Mouse (Mus musculus) limb, embryonic 11.5 days (tissue): ENCODE data around the gene Rab3il1. TPM values are rescaled to one million over a fixed set of nuclear protein-coding genes. Genes with fewer than 3 reads are reported as not detected.
A peak's percentile ranks its signal among the peaks of the same experiment; 100 is the strongest.

Experiments used
- ATAC-seq: fragments of 200-750 bp; cut with Nextera tagmentation; 2 replicates; pipeline ENCODE4 v1.8.0; 2017; ENCODE audit warnings: low read depth; ENCODE audit not compliant: insufficient number of reproducible peaks, low FRiP score, low TSS enrichment
- DNase-seq: peaks from one replicate; pipeline ENCODE4 v3.0.0-alpha.2; 2015; ENCODE audit warnings: low spot score
- H3K27ac ChIP-seq: fragments of 300-500 bp; sonication (generic); replicated peaks from 2 replicates; pipeline ENCODE4 v1.5.1; 2014; ENCODE audit warnings: low read depth, mild to moderate bottlenecking, low read length
- H3K27me3 ChIP-seq: fragments of 300-500 bp; sonication (generic); 2 replicates; pipeline ENCODE4 v1.6.1; 2014; ENCODE audit warnings: mild to moderate bottlenecking, low read length, mixed read lengths; ENCODE audit not compliant: control insufficient read depth, insufficient read depth
- H3K36me3 ChIP-seq: fragments of 300-500 bp; sonication (generic); 2 replicates; pipeline ENCODE4 v1.6.1; 2014; ENCODE audit warnings: mild to moderate bottlenecking, low read length, moderate library complexity, mixed read lengths; ENCODE audit not compliant: control insufficient read depth, insufficient read depth
- H3K4me1 ChIP-seq: fragments of 300-500 bp; sonication (generic); 2 replicates; pipeline ENCODE4 v1.6.1; 2014; ENCODE audit warnings: low read length, mixed read lengths; ENCODE audit not compliant: control insufficient read depth, insufficient read depth
- H3K4me2 ChIP-seq: fragments of 300-500 bp; sonication (generic); 2 replicates; pipeline ENCODE4 v1.6.1; 2014; ENCODE audit warnings: low read depth, mild to moderate bottlenecking, moderate library complexity; ENCODE audit not compliant: severe bottlenecking
- H3K4me3 ChIP-seq: fragments of 300-500 bp; sonication (generic); 2 replicates; pipeline ENCODE4 v1.5.1; 2014; ENCODE audit warnings: low read depth, low read length
- H3K9ac ChIP-seq: fragments of 300-500 bp; sonication (generic); 2 replicates; pipeline ENCODE4 v1.6.1; 2014; ENCODE audit warnings: mild to moderate bottlenecking, low read length
- H3K9me3 ChIP-seq: fragments of 300-500 bp; sonication (generic); 2 replicates; pipeline ENCODE4 v1.6.1; 2016; ENCODE audit warnings: low read length; ENCODE audit not compliant: control insufficient read depth
- WGBS: fragments of 180-500 bp; shearing (Covaris S2); extraction: QIAGEN DNeasy Blood & Tissue Kit; methylation state at CpG from one replicate; pipeline ENCODE4 v1.1.7; 2014; 5-methylcytosine and 5-hydroxymethylcytosine counted together
- polyA plus RNA-seq: library from polyadenylated mRNA; unstranded; fragments of >200 nt; fragmentation: Nextera tagmentation; extraction: Ambion mirVana; gene quantifications from 2 replicates; pipeline ENCODE4 v1.2.1, GENCODE M21; 2014

Rab3il1 gene
- polyA plus RNA-seq, 1 experiment from 2014 or later: 44.5 TPM

- WGBS: 66% methylated on average over 2 of the region's 2 CpGs
These were observed 36.1 kb downstream of the Rab3il1 start for GRCm38 (mm10) chr19:10037534-10037933.

GRCm38 (mm10) chr19:10038364-10038763, 36.9 kb downstream of the Rab3il1 start:
- 85% methylated on average over 3 of the region's 3 CpGs for WGBS
- Histone ChIP-seq H3K4me1 (peaks cover 6% of the 10 kb centered on the region), H3K9ac (no peak overlapping the region), H3K27me3 (no peaks in the 10 kb centered on the region), H3K27ac (no peak overlapping the region), H3K36me3 (no peaks in the 10 kb centered on the region), H3K4me3 (no peak overlapping the region), H3K9me3 (no peaks in the 10 kb centered on the region), H3K4me2 (no peak overlapping the region)
- DNase-seq (no peak), ATAC-seq (no peak)

More at GRCm38 (mm10) chr19:10037534-10037933, 36.1 kb downstream of the Rab3il1 start:
- no peaks in the 10 kb centered on the region for H3K36me3 ChIP-seq
- ATAC-seq (no peak), DNase-seq (no peak)
- no peak overlapping the region for H3K4me2 ChIP-seq
- no peak overlapping the region for H3K4me3 ChIP-seq
- no peaks in the 10 kb centered on the region for H3K9me3 ChIP-seq
- no peaks in the 10 kb centered on the region for H3K27me3 ChIP-seq
- no peak overlapping the region for H3K9ac ChIP-seq
- H3K27ac ChIP-seq: no peak overlapping the region
- peaks cover 6% of the 10 kb centered on the region for H3K4me1 ChIP-seq

GRCm38 (mm10) chr19:10038910-10039309, 37.4 kb downstream of the Rab3il1 start:
- DNase-seq: no peak
- Histone ChIP-seq H3K4me1 (peaks cover 6% of the 10 kb centered on the region), H3K27me3 (no peaks in the 10 kb centered on the region), H3K36me3 (no peaks in the 10 kb centered on the region), H3K27ac (no peak overlapping the region), H3K9ac (no peak overlapping the region), H3K9me3 (no peaks in the 10 kb centered on the region), H3K4me3 (no peak overlapping the region), H3K4me2 (no peak overlapping the region)
- whole genome bisulfite sequencing: 13% methylated on average over 3 of the region's 3 CpGs
- no peak for ATAC-seq

GRCm38 (mm10) chr19:10039615-10040014, 38.1 kb downstream of the Rab3il1 start:
- Histone ChIP-seq H3K4me3 (no peak overlapping the region), H3K27ac (no peak overlapping the region), H3K36me3 (no peaks in the 10 kb centered on the region), H3K9ac (no peak overlapping the region), H3K27me3 (no peaks in the 10 kb centered on the region), H3K4me1 (peaks cover 6% of the 10 kb centered on the region), H3K4me2 (no peak overlapping the region), H3K9me3 (no peaks in the 10 kb centered on the region)
- no peak for ATAC-seq
- no peak for DNase-seq
- 75% methylated on average over 2 of the region's 2 CpGs for WGBS

- Histone ChIP-seq H3K27ac (no peak overlapping the region), H3K9ac (peak overlapping the region; percentile 68), H3K4me2 (peak overlapping the region; percentile 100), H3K4me1 (peaks cover 6% of the 10 kb centered on the region), H3K27me3 (no peaks in the 10 kb centered on the region), H3K36me3 (no peaks in the 10 kb centered on the region), H3K9me3 (no peaks in the 10 kb centered on the region), H3K4me3 (peak overlapping the region; percentile 60)
- DNase-seq (no peak), ATAC-seq (no peak)
- 7% methylated on average over 17 of the region's 20 CpGs for WGBS
These were observed 39.5 kb downstream of the Rab3il1 start for GRCm38 (mm10) chr19:10040866-10041387.

- DNase-seq: peak; percentile 84
- Histone ChIP-seq H3K4me3 (peak within 1 kb of the TSS; percentile 60), H3K9me3 (no peaks in the 10 kb centered on the region), H3K4me1 (peaks cover 6% of the 10 kb centered on the region), H3K36me3 (no peaks in the 10 kb centered on the region), H3K27ac (no peak within 1 kb of the TSS), H3K4me2 (peak within 1 kb of the TSS; percentile 100), H3K27me3 (no peaks in the 10 kb centered on the region), H3K9ac (peak within 1 kb of the TSS; percentile 68)
- peak; percentile 91 for ATAC-seq
- WGBS: under 1% methylated on average over 56 of the region's 69 CpGs
These were observed 40.1 kb downstream of the Rab3il1 start, which contains the start of gene Fads3 for GRCm38 (mm10) chr19:10041388-10042148. Gene Fads3 (plus strand): TSS chr19:10041569.

- ATAC-seq: peak; percentile 46; the same call in 1 of the 2 replicates
- Histone ChIP-seq H3K4me2 (peak overlapping the region; percentile 100), H3K9ac (no peak overlapping the region), H3K9me3 (no peaks in the 10 kb centered on the region), H3K36me3 (no peaks in the 10 kb centered on the region), H3K27me3 (no peaks in the 10 kb centered on the region), H3K27ac (no peak overlapping the region), H3K4me1 (peaks cover 6% of the 10 kb centered on the region), H3K4me3 (peak overlapping the region; percentile 60)
- 63% methylated on average over 6 of the region's 6 CpGs for WGBS
- DNase-seq: no peak
These were observed 40.8 kb downstream of the Rab3il1 start for GRCm38 (mm10) chr19:10042232-10042631.

- no peak overlapping the region for H3K27ac ChIP-seq
These were observed 41.3 kb downstream of the Rab3il1 start for GRCm38 (mm10) chr19:10042816-10043215.

More at GRCm38 (mm10) chr19:10042816-10043215, 41.3 kb downstream of the Rab3il1 start:
- Histone ChIP-seq H3K36me3 (no peaks in the 10 kb centered on the region), H3K9me3 (no peaks in the 10 kb centered on the region), H3K9ac (no peak overlapping the region), H3K4me1 (peaks cover 6% of the 10 kb centered on the region), H3K27me3 (no peaks in the 10 kb centered on the region), H3K4me2 (no peak overlapping the region), H3K4me3 (no peak overlapping the region)
- 92% methylated on average over 4 of the region's 4 CpGs for WGBS
- DNase-seq (no peak), ATAC-seq (no peak)
